Mouse (Mus musculus): ENCODE measurements at regions not wholly inside any gene's neighbourhood (a gene's known extent, or its start where the extent isn't known, plus 50 kb on each side); places are given as distances from the start of the nearest gene placed in this dataset.

GRCm38 (mm10) chr1:89265771-89266170, 188.8 kb upstream of the Agap1 start:
- no peak for TF ChIP-seq EP300 (IDR thresholded peaks at IDR 0.05)
- TF ChIP-seq CTCF (IDR thresholded peaks at IDR 0.05), result no peak
- DNase-seq (ENCODE audit: low spot score) (no peak), ATAC-seq (no peak)
- H3K4me3 ChIP-seq (ENCODE audit: low read depth, low read length), result no peak overlapping the region
- H3K27me3 ChIP-seq (replicated peaks; ENCODE audit: insufficient read depth, low read length), result no peaks in the 10 kb centered on the region
- H3K4me1 ChIP-seq (ENCODE audit: insufficient read depth, low read depth, low read length), result no peaks in the 10 kb centered on the region
- no peaks in the 10 kb centered on the region for H3K36me3 ChIP-seq (ENCODE audit: insufficient read depth, low read length)
- WGBS, result 58% methylated on average over 4 of the region's 4 CpGs
- no peak overlapping the region for H3K27ac ChIP-seq (ENCODE audit: low read length)
- no peak overlapping the region for H3K9ac ChIP-seq (replicated peaks; ENCODE audit: low read depth)
- no peaks in the 10 kb centered on the region for H3K9me3 ChIP-seq (ENCODE audit: low read length)
- H3K4me2 ChIP-seq (replicated peaks; ENCODE audit: low read depth, low read length), result no peak overlapping the region

- Histone ChIP-seq H3K9ac (replicated peaks; ENCODE audit: low read depth) (no peak overlapping the region), H3K4me3 (ENCODE audit: low read depth, low read length) (no peak overlapping the region), H3K36me3 (ENCODE audit: insufficient read depth, low read length) (no peaks in the 10 kb centered on the region), H3K27me3 (replicated peaks; ENCODE audit: insufficient read depth, low read length) (no peaks in the 10 kb centered on the region), H3K4me2 (replicated peaks; ENCODE audit: low read depth, low read length) (no peak overlapping the region), H3K9me3 (ENCODE audit: low read length) (no peaks in the 10 kb centered on the region), H3K4me1 (ENCODE audit: insufficient read depth, low read depth, low read length) (no peaks in the 10 kb centered on the region), H3K27ac (ENCODE audit: low read length) (no peak overlapping the region)
- no peak for TF ChIP-seq CTCF (IDR thresholded peaks at IDR 0.05)
- no peak for TF ChIP-seq EP300 (IDR thresholded peaks at IDR 0.05)
- 35% methylated on average over 2 of the region's 2 CpGs for WGBS
- ATAC-seq (no peak; the same call in 1 of the 2 replicates), DNase-seq (ENCODE audit: low spot score) (peak; percentile 45)
These were observed 185.8 kb upstream of the Agap1 start for GRCm38 (mm10) chr1:89268806-89269205.

DNA sequence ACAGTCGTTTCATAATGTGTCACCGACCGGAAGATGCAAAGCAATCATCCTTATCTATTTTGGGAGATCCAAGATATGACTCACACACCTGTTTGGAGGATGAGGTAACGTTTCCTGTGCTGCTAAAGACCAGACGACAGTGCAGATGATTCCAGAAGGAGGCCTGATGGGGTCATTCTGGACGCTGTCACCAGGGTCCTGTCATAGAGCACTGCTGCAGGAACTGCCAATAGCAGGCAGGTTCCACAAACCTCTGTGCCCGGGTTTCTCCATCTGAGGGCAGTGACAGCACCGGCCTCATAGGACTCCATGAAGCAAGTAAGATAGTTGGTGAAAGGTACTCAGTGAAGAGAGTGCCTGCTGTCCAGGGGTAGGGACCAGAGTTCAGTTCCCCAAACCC, 182.9 kb upstream of the Agap1 start:
- Histone ChIP-seq H3K9ac (replicated peaks; ENCODE audit: low read depth) (no peak overlapping the region), H3K4me2 (replicated peaks; ENCODE audit: low read depth, low read length) (no peak overlapping the region), H3K4me1 (ENCODE audit: insufficient read depth, low read depth, low read length) (no peaks in the 10 kb centered on the region), H3K27me3 (replicated peaks; ENCODE audit: insufficient read depth, low read length) (no peaks in the 10 kb centered on the region), H3K36me3 (ENCODE audit: insufficient read depth, low read length) (no peaks in the 10 kb centered on the region), H3K27ac (ENCODE audit: low read length) (no peak overlapping the region), H3K9me3 (ENCODE audit: low read length) (no peaks in the 10 kb centered on the region), H3K4me3 (ENCODE audit: low read depth, low read length) (no peak overlapping the region)
- ATAC-seq (no peak), DNase-seq (ENCODE audit: low spot score) (no peak)
- WGBS, result 56% methylated on average over 8 of the region's 8 CpGs
- TF ChIP-seq CTCF (IDR thresholded peaks at IDR 0.05), result no peak
- no peak for TF ChIP-seq EP300 (IDR thresholded peaks at IDR 0.05)

DNA sequence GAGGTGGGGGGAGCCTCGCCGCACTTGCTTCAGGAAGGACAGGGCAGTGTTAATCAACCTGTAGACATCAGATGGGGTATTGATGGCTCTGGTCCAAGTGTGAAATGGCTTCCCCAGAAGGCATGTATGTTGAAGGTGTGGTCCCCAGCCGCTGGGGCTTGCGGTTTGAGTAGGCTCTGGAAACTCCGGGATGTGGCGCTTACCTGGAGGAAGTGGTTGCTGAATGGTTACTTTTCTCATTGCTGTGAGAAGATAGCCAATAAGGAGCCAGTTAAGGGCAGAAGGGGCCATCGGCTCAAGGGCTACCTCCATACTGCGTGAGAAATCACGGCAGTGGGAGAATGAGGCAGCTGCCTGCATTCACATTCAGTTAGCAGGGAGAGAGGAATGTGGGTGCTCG, 181.6 kb upstream of the Agap1 start:
- H3K4me1 ChIP-seq (ENCODE audit: insufficient read depth, low read depth, low read length), result no peaks in the 10 kb centered on the region
- H3K27ac ChIP-seq (ENCODE audit: low read length), result no peak overlapping the region
- no peaks in the 10 kb centered on the region for H3K9me3 ChIP-seq (ENCODE audit: low read length)
- 75% methylated on average over 10 of the region's 10 CpGs for WGBS
- DNase-seq (ENCODE audit: low spot score), result no peak
- no peak overlapping the region for H3K9ac ChIP-seq (replicated peaks; ENCODE audit: low read depth)
- no peak for ATAC-seq
- no peaks in the 10 kb centered on the region for H3K27me3 ChIP-seq (replicated peaks; ENCODE audit: insufficient read depth, low read length)
- no peak for TF ChIP-seq CTCF (IDR thresholded peaks at IDR 0.05)
- TF ChIP-seq EP300 (IDR thresholded peaks at IDR 0.05), result no peak
- no peak overlapping the region for H3K4me2 ChIP-seq (replicated peaks; ENCODE audit: low read depth, low read length)
- no peak overlapping the region for H3K4me3 ChIP-seq (ENCODE audit: low read depth, low read length)
- no peaks in the 10 kb centered on the region for H3K36me3 ChIP-seq (ENCODE audit: insufficient read depth, low read length)

DNA sequence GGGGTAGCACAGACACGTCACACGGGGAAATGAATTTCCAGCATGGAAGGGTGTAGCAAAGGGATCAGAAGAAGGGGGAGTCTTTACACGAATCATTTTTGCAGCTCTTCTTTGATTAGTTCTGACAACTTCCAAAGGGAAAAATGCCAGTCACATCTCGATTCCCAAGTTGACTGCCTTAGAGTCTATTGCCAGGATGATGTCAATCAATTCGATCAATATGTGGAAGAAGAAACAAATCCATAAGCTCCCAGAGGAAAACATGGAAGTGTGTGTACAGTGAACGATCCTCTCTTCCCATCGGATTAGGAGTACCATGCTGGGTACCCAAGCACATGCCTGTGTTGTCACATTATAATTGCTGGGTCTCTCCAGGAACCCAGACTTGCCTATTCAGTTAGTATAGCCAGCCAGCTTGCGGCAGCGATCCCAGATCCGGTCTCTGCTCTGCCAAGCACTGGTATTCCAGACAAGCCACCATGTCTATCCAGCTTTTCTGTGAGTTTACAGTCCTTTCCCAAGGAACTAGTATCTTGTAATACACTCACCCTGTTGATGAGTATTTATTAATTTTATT, 180.7 kb upstream of the Agap1 start:
- no peak overlapping the region for H3K4me2 ChIP-seq (replicated peaks; ENCODE audit: low read depth, low read length)
- no peaks in the 10 kb centered on the region for H3K36me3 ChIP-seq (ENCODE audit: insufficient read depth, low read length)
- no peak for ATAC-seq
- no peak overlapping the region for H3K9ac ChIP-seq (replicated peaks; ENCODE audit: low read depth)
- no peak overlapping the region for H3K4me3 ChIP-seq (ENCODE audit: low read depth, low read length)
- WGBS, result 91% methylated on average over 10 of the region's 10 CpGs
- no peaks in the 10 kb centered on the region for H3K4me1 ChIP-seq (ENCODE audit: insufficient read depth, low read depth, low read length)
- DNase-seq (ENCODE audit: low spot score), result no peak
- TF ChIP-seq CTCF (IDR thresholded peaks at IDR 0.05) (no peak), EP300 (IDR thresholded peaks at IDR 0.05) (no peak)
- H3K9me3 ChIP-seq (ENCODE audit: low read length), result no peaks in the 10 kb centered on the region
- H3K27ac ChIP-seq (ENCODE audit: low read length), result no peak overlapping the region
- H3K27me3 ChIP-seq (replicated peaks; ENCODE audit: insufficient read depth, low read length), result no peaks in the 10 kb centered on the region

- no peaks in the 10 kb centered on the region for H3K36me3 ChIP-seq (ENCODE audit: insufficient read depth, low read length)
- WGBS, result 51% methylated on average over 5 of the region's 5 CpGs
- no peak overlapping the region for H3K4me3 ChIP-seq (ENCODE audit: low read depth, low read length)
- ATAC-seq (no peak), DNase-seq (ENCODE audit: low spot score) (no peak)
- no peaks in the 10 kb centered on the region for H3K27me3 ChIP-seq (replicated peaks; ENCODE audit: insufficient read depth, low read length)
- H3K9me3 ChIP-seq (ENCODE audit: low read length), result no peaks in the 10 kb centered on the region
- H3K9ac ChIP-seq (replicated peaks; ENCODE audit: low read depth), result no peak overlapping the region
- no peak for TF ChIP-seq CTCF (IDR thresholded peaks at IDR 0.05)
- no peak for TF ChIP-seq EP300 (IDR thresholded peaks at IDR 0.05)
- no peak overlapping the region for H3K27ac ChIP-seq (ENCODE audit: low read length)
- no peaks in the 10 kb centered on the region for H3K4me1 ChIP-seq (ENCODE audit: insufficient read depth, low read depth, low read length)
- no peak overlapping the region for H3K4me2 ChIP-seq (replicated peaks; ENCODE audit: low read depth, low read length)
These were observed 175.2 kb upstream of the Agap1 start for GRCm38 (mm10) chr1:89279382-89279781.

Data from lung, postnatal 0 days (tissue).